Mouse (Mus musculus) CH12.LX (cell line): ENCODE data around the gene Gtf2h5. TPM values are rescaled to one million over a fixed set of nuclear protein-coding genes. Genes with fewer than 3 reads are reported as not detected.
A peak's percentile ranks its signal among the peaks of the same experiment; 100 is the strongest.

ENCODE experiments used
- DNase-seq: peaks from one replicate; pipeline ENCODE4 v3.0.0-alpha.2; 2013; ENCODE audit errors: extremely low read depth
- H3K27ac ChIP-seq: 2 replicates; pipeline ENCODE4 v1.5.1; 2012; ENCODE audit warnings: low read depth, mild to moderate bottlenecking, control low read depth, moderate library complexity; ENCODE audit not compliant: insufficient read depth
- H3K27me3 ChIP-seq: replicated peaks from 2 replicates; pipeline ENCODE3; 2012; ENCODE audit warnings: inconsistent platforms
- H3K36me3 ChIP-seq, 2 experiments: replicated peaks in 1 of 2; 2 replicates each; pipeline versions ENCODE3 to v1.6.1; 2012; ENCODE audit warnings: inconsistent platforms in 1 of 2, low read length in 1 of 2, mild to moderate bottlenecking in 1 of 2, mixed read lengths in 1 of 2, moderate library complexity in 1 of 2; ENCODE audit not compliant: control insufficient read depth in 1 of 2, insufficient read depth in 1 of 2
- H3K4me1 ChIP-seq, 2 experiments: 2 replicates each; pipeline ENCODE4 v1.6.1; 2012; ENCODE audit warnings: inconsistent platforms in 1 of 2, moderate library complexity in 1 of 2; ENCODE audit not compliant: insufficient read depth in 2 of 2, control insufficient read depth in 1 of 2
- H3K4me2 ChIP-seq: 2 replicates; pipeline ENCODE4 v1.6.1; 2012; ENCODE audit warnings: low read depth, mild to moderate bottlenecking, control low read depth; ENCODE audit not compliant: poor library complexity, insufficient read depth, severe bottlenecking
- H3K4me3 ChIP-seq, 3 experiments: fragments of 150-350 bp in 1 of 3; sonication (generic) in 1 of 3; replicated peaks in 1 of 3; 2 replicates each; pipeline versions ENCODE3 to v1.5.1; 2011 to 2012; ENCODE audit warnings: low read depth in 2 of 3, low read length in 2 of 3, mild to moderate bottlenecking in 2 of 3, moderate library complexity in 2 of 3, control low read depth in 1 of 3, improper control_type of control experiment in 1 of 3, inconsistent platforms in 1 of 3, mixed read lengths in 1 of 3; ENCODE audit not compliant: poor library complexity in 1 of 3
- H3K79me2 ChIP-seq: replicated peaks from 2 replicates; pipeline ENCODE4 v1.6.1; 2012; ENCODE audit warnings: mild to moderate bottlenecking, moderate library complexity; ENCODE audit not compliant: control insufficient read depth, poor library complexity, insufficient read depth, severe bottlenecking; ENCODE audit errors: extremely low read depth
- H3K9ac ChIP-seq: 2 replicates; pipeline ENCODE4 v1.6.1; 2012; ENCODE audit warnings: low read depth, mild to moderate bottlenecking, control low read depth, moderate library complexity; ENCODE audit not compliant: insufficient read depth
- H3K9me3 ChIP-seq: replicated peaks from 2 replicates; pipeline ENCODE3; 2012; ENCODE audit warnings: low read length, inconsistent platforms, mixed read lengths
- CHD1 ChIP-seq: IDR thresholded peaks from 2 replicates; pipeline ENCODE4 v1.6.1; 2012; ENCODE audit warnings: low read depth, low read length, improper control_type of control experiment, inconsistent platforms
- CHD2 ChIP-seq: IDR thresholded peaks from 2 replicates; pipeline ENCODE4 v1.6.1; 2011; ENCODE audit warnings: low read length, improper control_type of control experiment
- CTCF ChIP-seq, 2 experiments: IDR thresholded peaks in 1 of 2; conservative IDR thresholded peaks in 1 of 2; 2 replicates each; pipeline ENCODE4 v1.5.1; 2011 to 2012; ENCODE audit warnings: low read depth in 2 of 2, low read length in 2 of 2, improper control_type of control experiment in 1 of 2, inconsistent platforms in 1 of 2, mild to moderate bottlenecking in 1 of 2, moderate library complexity in 1 of 2
- NRF1 ChIP-seq: IDR thresholded peaks from 2 replicates; pipeline ENCODE4 v1.6.1; 2014; ENCODE audit warnings: low read depth, mild to moderate bottlenecking, inconsistent platforms, low read length, improper control_type of control experiment, moderate library complexity
- POLR2A ChIP-seq: IDR thresholded peaks from 2 replicates; pipeline ENCODE4 v1.6.1; 2011; ENCODE audit warnings: low read depth, mild to moderate bottlenecking, improper control_type of control experiment, low read length
- RAD21 ChIP-seq: IDR thresholded peaks from 2 replicates; pipeline ENCODE4 v1.6.1; 2011; ENCODE audit warnings: low read depth, mild to moderate bottlenecking, low read length, improper control_type of control experiment, moderate library complexity
- RCOR1 ChIP-seq: conservative IDR thresholded peaks from 2 replicates; pipeline ENCODE4 v1.6.1; 2012; ENCODE audit warnings: low read depth, mild to moderate bottlenecking, inconsistent platforms, low read length, improper control_type of control experiment
- TBP ChIP-seq: conservative IDR thresholded peaks from 2 replicates; pipeline ENCODE4 v1.6.1; 2011; ENCODE audit warnings: low read depth, low read length, improper control_type of control experiment
- ZC3H11A ChIP-seq: IDR thresholded peaks from 2 replicates; pipeline ENCODE4 v1.6.1; 2012; ENCODE audit warnings: low read depth, mild to moderate bottlenecking, inconsistent platforms, low read length, improper control_type of control experiment
- ZKSCAN1 ChIP-seq: IDR thresholded peaks from 2 replicates; pipeline ENCODE4 v1.6.1; 2012; ENCODE audit warnings: low read depth, inconsistent platforms, low read length, improper control_type of control experiment, borderline replicate concordance
- dilution Hi-C: fragments of 300-500 bp; cut with MboI; formaldehyde crosslinking; loops from 2 replicates; pipeline ENCODE4 v1.14.3; 2020; ENCODE audit warnings: low sequenced_read_pairs; ENCODE audit not compliant: extremely low pct_unique_long_range_greater_than_20kb, extremely low pct_ligation_motif_present
- in situ Hi-C: fragments of 300-500 bp; cut with MboI; formaldehyde crosslinking; loops from 3 replicates; pipeline ENCODE4 v1.14.3; 2019; ENCODE audit warnings: low sequenced_read_pairs, low pct_ligation_motif_present, low pct_unique_long_range_greater_than_20kb, mixed read lengths
- polyA plus RNA-seq: library from polyadenylated mRNA; unstranded; fragments of >175 nt; gene quantifications from 2 replicates; pipeline ENCODE4 v1.2.1, GENCODE M21; 2012; ENCODE audit warnings: low read depth; ENCODE audit not compliant: insufficient read length
- total RNA-seq, 2 experiments: library from RNA; depleted of rRNA; stranded (reverse); fragments of 300-350 nt in 1 of 2; fragments of >200 nt in 1 of 2; gene quantifications; 2 replicates each; pipeline ENCODE4 v1.2.3; 2012 to 2014

Gtf2h5 gene
- total and polyA plus RNA-seq, 3 experiments, result 62.2 to 116 (median 97.8) TPM

DNA sequence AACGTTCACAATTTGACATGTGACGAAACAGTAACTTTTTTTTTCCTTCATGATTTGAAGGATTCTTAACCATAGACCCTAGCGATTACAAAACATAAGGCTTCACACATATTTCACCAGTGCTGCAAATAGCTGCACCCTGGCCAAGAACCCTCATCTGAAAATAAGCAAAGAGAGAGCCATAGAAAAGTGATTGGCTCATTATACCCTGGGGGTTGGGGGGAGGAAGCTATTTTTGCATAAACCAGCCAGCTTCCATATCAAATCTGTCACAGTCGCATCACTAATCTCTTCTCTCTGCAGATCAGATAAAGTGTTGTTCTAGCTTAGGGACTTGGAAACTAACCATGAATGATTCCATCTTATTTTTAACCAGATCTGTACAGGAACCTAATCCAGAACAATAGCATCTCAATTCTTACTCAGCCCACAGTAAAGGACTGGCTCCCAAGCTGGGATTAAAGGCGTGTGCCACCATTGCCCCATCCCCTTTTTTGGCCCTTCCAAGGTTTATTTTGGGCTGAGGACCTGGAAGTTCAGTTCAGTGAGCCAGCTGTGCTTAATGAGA lies 3.8 kb downstream of the Gtf2h5 start:
- dilution Hi-C loops (no loop called here), in situ Hi-C loops (no loop called here)
- no peaks in the 10 kb centered on the region for H3K27me3 ChIP-seq
- H3K36me3 ChIP-seq, result peaks cover 26 to 65% of the 10 kb centered on the region in 2 experiments
- no peak for DNase-seq
- H3K4me2 ChIP-seq, result no peak overlapping the region
- TF ChIP-seq CHD1 (no peak), ZC3H11A (no peak)
- H3K9ac ChIP-seq, result no peak overlapping the region
- no peaks in the 10 kb centered on the region for H3K9me3 ChIP-seq
- peaks cover 13% of the 10 kb centered on the region for H3K79me2 ChIP-seq
- H3K4me1 ChIP-seq, result peaks cover 0 to 33% of the 10 kb centered on the region in 2 experiments; a peak in 2 of 4 replicates
- no peak overlapping the region for H3K27ac ChIP-seq
- H3K4me3 ChIP-seq, result no peak overlapping the region

DNA sequence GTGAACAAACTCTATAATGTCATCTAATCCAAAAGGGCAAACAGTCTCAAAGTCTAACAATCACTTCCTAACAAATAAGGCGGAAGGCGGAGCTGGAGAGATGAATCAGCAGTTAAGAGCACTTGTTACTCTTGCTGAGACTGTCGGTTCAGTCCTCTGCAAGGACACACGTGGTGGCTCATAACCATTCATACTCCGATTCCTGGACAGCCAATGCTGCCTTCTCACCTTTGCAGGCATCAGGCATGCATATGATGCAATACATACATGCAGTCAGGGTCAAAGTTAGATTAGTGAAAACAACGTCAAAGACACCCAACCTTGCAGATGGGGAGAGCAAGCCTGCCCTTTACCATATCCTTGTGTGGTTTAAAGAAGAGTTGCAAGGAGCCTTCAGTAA lies 12.0 kb downstream of the Gtf2h5 start:
- Histone ChIP-seq H3K4me1 (no peaks in the 10 kb centered on the region), H3K79me2 (no peaks in the 10 kb centered on the region), H3K4me3 (no peak overlapping the region), H3K27me3 (no peaks in the 10 kb centered on the region), H3K9ac (no peak overlapping the region), H3K36me3 (peaks cover 14 to 53% of the 10 kb centered on the region in 2 experiments), H3K9me3 (peaks cover 1% of the 10 kb centered on the region), H3K27ac (no peak overlapping the region), H3K4me2 (no peak overlapping the region)
- in situ Hi-C loops, result no loop called here
- dilution Hi-C loops, result no loop called here
- no peak for TF ChIP-seq NRF1
- no peak for TF ChIP-seq TBP
- no peak for TF ChIP-seq ZKSCAN1
- no peak for TF ChIP-seq CTCF (conservative IDR thresholded peaks at IDR 0.05 in 1 of 2, IDR thresholded peaks at IDR 0.05 in 1 of 2; ENCODE audit: low read depth in 2 of 2, low read length in 2 of 2)
- DNase-seq, result no peak

DNA sequence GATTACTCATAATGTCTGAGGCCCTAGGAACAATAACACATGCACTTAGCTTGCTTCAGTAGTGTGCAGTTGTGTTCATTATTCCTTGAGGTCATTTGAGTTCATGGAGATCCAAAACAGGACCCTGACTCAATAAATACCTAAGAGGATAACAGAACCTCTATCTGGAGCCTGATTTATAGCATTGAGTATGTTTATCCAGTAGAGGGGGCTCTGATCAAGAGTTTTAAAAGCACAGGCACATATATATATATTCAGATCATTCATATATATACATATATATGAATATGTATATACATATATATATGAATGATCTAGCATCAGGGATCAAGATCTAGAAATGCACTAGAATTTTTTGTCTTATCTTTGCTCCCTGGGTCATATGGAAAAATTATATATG lies 16.0 kb downstream of the Gtf2h5 start:
- Histone ChIP-seq H3K36me3 (peaks cover 5 to 28% of the 10 kb centered on the region in 2 experiments), H3K4me3 (no peak overlapping the region), H3K9ac (no peak overlapping the region), H3K27ac (no peak overlapping the region), H3K4me2 (no peak overlapping the region), H3K4me1 (no peaks in the 10 kb centered on the region), H3K9me3 (peaks cover 1% of the 10 kb centered on the region), H3K27me3 (no peaks in the 10 kb centered on the region), H3K79me2 (no peaks in the 10 kb centered on the region)
- in situ Hi-C loops (no loop called here), dilution Hi-C loops (no loop called here)
- DNase-seq, result no peak
- TF ChIP-seq POLR2A (no peak), RAD21 (peak; percentile 14), RCOR1 (no peak), CHD2 (no peak), CTCF (conservative IDR thresholded peaks at IDR 0.05 in 1 of 2, IDR thresholded peaks at IDR 0.05 in 1 of 2; ENCODE audit: low read depth in 2 of 2, low read length in 2 of 2) (peak in 1 of 2 experiments; percentile 21; a peak in 1 of 4 replicates)
